Mouse (Mus musculus): ENCODE data around the gene Dcaf15. TPM values are rescaled to one million over a fixed set of nuclear protein-coding genes. Genes with fewer than 3 reads are reported as not detected.

Gene Dcaf15
- polyA plus RNA-seq, 1 experiment from 2014 or later = 14.5 TPM

- Histone ChIP-seq H3K9ac (ENCODE audit: low read length) (no peak overlapping the region), H3K4me2 (ENCODE audit: low read depth, low read length, severe bottlenecking) (no peak overlapping the region)
Observed at GRCm38 (mm10) chr8:84073230-84073976, 31.2 kb downstream of the Dcaf15 start.

DNA sequence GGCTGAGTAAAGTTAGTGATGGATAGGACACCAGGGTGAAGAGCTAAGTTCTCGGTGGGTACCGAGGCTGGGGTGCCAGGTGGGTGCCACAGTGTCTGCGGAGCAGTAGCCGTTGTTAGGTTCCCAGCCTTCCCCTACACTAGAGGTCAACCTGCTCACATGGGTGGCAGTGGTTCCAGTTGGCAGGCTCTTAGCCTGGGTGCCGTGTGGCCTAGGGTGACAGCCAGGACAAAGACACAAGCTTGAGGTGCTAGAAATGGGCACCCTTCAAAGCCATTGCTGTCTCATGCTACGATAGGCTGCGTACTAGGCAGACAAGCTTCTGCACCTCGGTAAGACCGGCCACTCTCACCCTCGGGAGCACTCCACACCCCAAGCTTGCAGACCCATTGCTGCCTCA lies 32.2 kb downstream of the Dcaf15 start:
- Histone ChIP-seq H3K9me3 (ENCODE audit: control insufficient read depth, low read length) (no peaks in the 10 kb centered on the region), H3K9ac (ENCODE audit: low read length) (no peak overlapping the region), H3K4me1 (replicated peaks; ENCODE audit: control insufficient read depth, insufficient read depth, low read length) (peaks cover 7% of the 10 kb centered on the region; the same call in 1 of the 2 replicates), H3K27ac (ENCODE audit: low read depth, low read length) (no peak overlapping the region), H3K4me2 (ENCODE audit: low read depth, low read length, severe bottlenecking) (no peak overlapping the region), H3K36me3 (ENCODE audit: control insufficient read depth, insufficient read depth, low read length) (no peaks in the 10 kb centered on the region), H3K4me3 (ENCODE audit: low read depth, low read length) (no peak overlapping the region), H3K27me3 (ENCODE audit: control insufficient read depth, insufficient read depth, low read length) (no peaks in the 10 kb centered on the region)
- ATAC-seq (replicated peaks; ENCODE audit: low FRiP score) (no peak), DNase-seq (ENCODE audit: low spot score) (no peak)
- WGBS = 89% methylated on average over 10 of the region's 10 CpGs

More at GRCm38 (mm10) chr8:84073230-84073976, 31.2 kb downstream of the Dcaf15 start:
- no peak for DNase-seq (ENCODE audit: low spot score)
- Histone ChIP-seq H3K27ac (ENCODE audit: low read depth, low read length) (no peak overlapping the region), H3K27me3 (ENCODE audit: control insufficient read depth, insufficient read depth, low read length) (no peaks in the 10 kb centered on the region), H3K4me3 (ENCODE audit: low read depth, low read length) (no peak overlapping the region), H3K4me1 (replicated peaks; ENCODE audit: control insufficient read depth, insufficient read depth, low read length) (peaks cover 4% of the 10 kb centered on the region; the same call in 1 of the 2 replicates), H3K9me3 (ENCODE audit: control insufficient read depth, low read length) (no peaks in the 10 kb centered on the region), H3K36me3 (ENCODE audit: control insufficient read depth, insufficient read depth, low read length) (no peaks in the 10 kb centered on the region)
- WGBS = 61% methylated on average over 10 of the region's 10 CpGs
- ATAC-seq (replicated peaks; ENCODE audit: low FRiP score) = no peak

DNA sequence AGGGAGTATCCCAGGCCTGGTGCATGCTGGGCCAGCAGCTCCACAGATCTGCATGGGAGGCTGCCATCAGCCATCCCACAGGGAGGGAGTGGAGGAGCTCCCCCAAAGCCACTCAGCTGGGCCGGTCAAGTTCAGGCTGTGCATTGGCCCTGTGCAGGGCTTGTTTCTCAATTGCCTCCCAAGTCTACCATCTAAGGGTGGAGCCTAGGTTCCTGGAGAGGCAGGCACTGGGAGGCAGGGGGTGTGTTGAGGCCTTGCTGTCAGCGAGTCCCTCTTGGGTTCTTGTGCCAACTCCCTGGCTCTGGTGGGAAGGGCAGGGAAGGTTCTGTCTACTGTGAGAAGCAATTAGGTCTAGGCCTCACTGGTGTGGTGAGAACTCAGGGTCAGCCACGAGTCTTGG lies 32.6 kb downstream of the Dcaf15 start:
- H3K36me3 ChIP-seq (ENCODE audit: control insufficient read depth, insufficient read depth, low read length) = no peaks in the 10 kb centered on the region
- ATAC-seq (replicated peaks; ENCODE audit: low FRiP score) = no peak
- no peak for DNase-seq (ENCODE audit: low spot score)
- no peaks in the 10 kb centered on the region for H3K9me3 ChIP-seq (ENCODE audit: control insufficient read depth, low read length)
- no peak overlapping the region for H3K27ac ChIP-seq (ENCODE audit: low read depth, low read length)
- H3K4me1 ChIP-seq (replicated peaks; ENCODE audit: control insufficient read depth, insufficient read depth, low read length) = peaks cover 7% of the 10 kb centered on the region; the same call in 1 of the 2 replicates
- H3K4me2 ChIP-seq (ENCODE audit: low read depth, low read length, severe bottlenecking) = no peak overlapping the region
- WGBS = 90% methylated on average over 3 of the region's 3 CpGs
- H3K27me3 ChIP-seq (ENCODE audit: control insufficient read depth, insufficient read depth, low read length) = no peaks in the 10 kb centered on the region
- no peak overlapping the region for H3K4me3 ChIP-seq (ENCODE audit: low read depth, low read length)
- no peak overlapping the region for H3K9ac ChIP-seq (ENCODE audit: low read length)

- no peak overlapping the region for H3K4me3 ChIP-seq (ENCODE audit: low read depth, low read length)
- H3K4me1 ChIP-seq (replicated peaks; ENCODE audit: control insufficient read depth, insufficient read depth, low read length) = peaks cover 7% of the 10 kb centered on the region; the same call in 1 of the 2 replicates
- no peak for DNase-seq (ENCODE audit: low spot score)
- ATAC-seq (replicated peaks; ENCODE audit: low FRiP score) = no peak
- H3K27ac ChIP-seq (ENCODE audit: low read depth, low read length) = no peak overlapping the region
- no peaks in the 10 kb centered on the region for H3K27me3 ChIP-seq (ENCODE audit: control insufficient read depth, insufficient read depth, low read length)
- H3K9ac ChIP-seq (ENCODE audit: low read length) = no peak overlapping the region
- 93% methylated on average over 2 of the region's 2 CpGs for WGBS
- no peaks in the 10 kb centered on the region for H3K9me3 ChIP-seq (ENCODE audit: control insufficient read depth, low read length)
- H3K4me2 ChIP-seq (ENCODE audit: low read depth, low read length, severe bottlenecking) = no peak overlapping the region
- H3K36me3 ChIP-seq (ENCODE audit: control insufficient read depth, insufficient read depth, low read length) = no peaks in the 10 kb centered on the region
Observed at GRCm38 (mm10) chr8:84070667-84071066, 33.9 kb downstream of the Dcaf15 start.

DNA sequence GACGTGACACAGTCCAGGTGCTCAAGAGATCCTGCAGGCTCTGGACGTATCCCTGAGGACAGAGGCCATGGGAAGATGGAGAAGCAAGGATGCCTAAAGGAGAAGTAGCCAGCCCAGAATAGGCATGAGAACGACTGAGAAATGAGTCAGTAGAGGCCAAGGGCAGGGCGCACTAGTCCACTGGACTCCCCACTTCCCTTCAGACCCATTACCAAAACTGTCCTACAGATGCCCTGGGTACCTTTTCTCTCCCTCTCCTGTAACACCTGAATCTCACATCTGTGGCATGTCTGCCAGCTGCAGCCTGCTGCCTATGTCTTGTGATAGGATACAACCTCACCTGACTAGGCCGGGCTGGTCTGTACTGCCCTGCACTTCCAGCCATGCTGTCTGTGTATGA lies 34.3 kb downstream of the Dcaf15 start:
- Histone ChIP-seq H3K4me3 (ENCODE audit: low read depth, low read length) (no peak overlapping the region), H3K27ac (ENCODE audit: low read depth, low read length) (no peak overlapping the region), H3K4me2 (ENCODE audit: low read depth, low read length, severe bottlenecking) (no peak overlapping the region), H3K9me3 (ENCODE audit: control insufficient read depth, low read length) (no peaks in the 10 kb centered on the region), H3K27me3 (ENCODE audit: control insufficient read depth, insufficient read depth, low read length) (no peaks in the 10 kb centered on the region), H3K4me1 (replicated peaks; ENCODE audit: control insufficient read depth, insufficient read depth, low read length) (peaks cover 7% of the 10 kb centered on the region; the same call in 1 of the 2 replicates), H3K36me3 (ENCODE audit: control insufficient read depth, insufficient read depth, low read length) (no peaks in the 10 kb centered on the region), H3K9ac (ENCODE audit: low read length) (no peak overlapping the region)
- WGBS = 91% methylated on average over 5 of the region's 5 CpGs
- ATAC-seq (replicated peaks; ENCODE audit: low FRiP score) (no peak), DNase-seq (ENCODE audit: low spot score) (no peak)

GRCm38 (mm10) chr8:84069750-84070149 lies 34.8 kb downstream of the Dcaf15 start:
- H3K36me3 ChIP-seq (ENCODE audit: control insufficient read depth, insufficient read depth, low read length) = no peaks in the 10 kb centered on the region
- H3K4me2 ChIP-seq (ENCODE audit: low read depth, low read length, severe bottlenecking) = no peak overlapping the region
- 73% methylated on average over 2 of the region's 2 CpGs for WGBS
- no peak overlapping the region for H3K4me3 ChIP-seq (ENCODE audit: low read depth, low read length)
- H3K9ac ChIP-seq (ENCODE audit: low read length) = no peak overlapping the region
- ATAC-seq (replicated peaks; ENCODE audit: low FRiP score) (no peak), DNase-seq (ENCODE audit: low spot score) (no peak)
- H3K4me1 ChIP-seq (replicated peaks; ENCODE audit: control insufficient read depth, insufficient read depth, low read length) = peaks cover 7% of the 10 kb centered on the region; the same call in 1 of the 2 replicates
- no peaks in the 10 kb centered on the region for H3K9me3 ChIP-seq (ENCODE audit: control insufficient read depth, low read length)
- H3K27me3 ChIP-seq (ENCODE audit: control insufficient read depth, insufficient read depth, low read length) = no peaks in the 10 kb centered on the region
- no peak overlapping the region for H3K27ac ChIP-seq (ENCODE audit: low read depth, low read length)

GRCm38 (mm10) chr8:84069169-84069568 lies 35.4 kb downstream of the Dcaf15 start:
- Histone ChIP-seq H3K36me3 (ENCODE audit: control insufficient read depth, insufficient read depth, low read length) (no peaks in the 10 kb centered on the region), H3K9me3 (ENCODE audit: control insufficient read depth, low read length) (no peaks in the 10 kb centered on the region), H3K4me2 (ENCODE audit: low read depth, low read length, severe bottlenecking) (no peak overlapping the region), H3K4me3 (ENCODE audit: low read depth, low read length) (no peak overlapping the region), H3K27me3 (ENCODE audit: control insufficient read depth, insufficient read depth, low read length) (no peaks in the 10 kb centered on the region), H3K4me1 (replicated peaks; ENCODE audit: control insufficient read depth, insufficient read depth, low read length) (peaks cover 7% of the 10 kb centered on the region; the same call in 1 of the 2 replicates), H3K27ac (ENCODE audit: low read depth, low read length) (no peak overlapping the region), H3K9ac (ENCODE audit: low read length) (no peak overlapping the region)
- DNase-seq (ENCODE audit: low spot score) = no peak
- ATAC-seq (replicated peaks; ENCODE audit: low FRiP score) = no peak
- WGBS = 36% methylated on average over 1 of the region's 1 CpGs

DNA sequence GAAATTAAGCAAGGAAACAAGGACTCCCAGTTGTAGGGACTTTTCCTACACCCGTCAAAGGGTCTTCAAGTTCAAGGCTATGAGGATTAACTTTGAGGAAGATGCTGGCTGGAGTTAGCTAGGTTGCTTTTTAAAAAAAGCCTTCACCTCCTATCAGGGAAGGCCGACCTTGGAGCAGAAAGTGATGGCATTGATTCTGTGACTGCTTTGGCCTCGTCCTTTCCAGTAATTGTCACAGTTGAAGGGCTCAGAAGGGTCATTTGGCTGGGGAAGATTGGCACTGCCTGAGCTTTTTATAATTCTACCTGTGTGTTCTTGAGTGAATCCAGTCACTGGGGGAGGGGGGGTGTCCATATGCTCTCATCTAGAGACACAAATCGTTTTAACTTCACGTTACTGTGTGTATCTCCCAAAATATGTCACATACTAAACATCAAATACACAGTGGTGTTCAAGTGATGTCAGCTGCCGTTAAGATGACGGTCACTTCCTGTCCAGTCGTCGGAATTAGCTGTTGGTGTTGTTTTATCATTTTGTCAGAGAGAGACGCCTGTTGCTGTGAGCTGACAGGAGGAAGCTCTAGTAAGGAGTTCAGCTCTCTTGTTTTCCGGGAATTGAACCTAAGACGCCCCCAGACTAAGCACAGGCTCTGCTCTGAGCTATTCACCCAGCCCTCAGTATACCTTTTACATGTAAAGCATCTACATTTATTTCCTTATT lies 36.1 kb downstream of the Dcaf15 start:
- peaks cover 7% of the 10 kb centered on the region; the same call in 1 of the 2 replicates for H3K4me1 ChIP-seq (replicated peaks; ENCODE audit: control insufficient read depth, insufficient read depth, low read length)
- no peak overlapping the region for H3K4me2 ChIP-seq (ENCODE audit: low read depth, low read length, severe bottlenecking)
- no peak overlapping the region for H3K27ac ChIP-seq (ENCODE audit: low read depth, low read length)
- H3K4me3 ChIP-seq (ENCODE audit: low read depth, low read length) = no peak overlapping the region
- no peak overlapping the region for H3K9ac ChIP-seq (ENCODE audit: low read length)
- 83% methylated on average over 12 of the region's 12 CpGs for WGBS
- no peaks in the 10 kb centered on the region for H3K27me3 ChIP-seq (ENCODE audit: control insufficient read depth, insufficient read depth, low read length)
- no peaks in the 10 kb centered on the region for H3K36me3 ChIP-seq (ENCODE audit: control insufficient read depth, insufficient read depth, low read length)
- ATAC-seq (replicated peaks; ENCODE audit: low FRiP score) = no peak
- H3K9me3 ChIP-seq (ENCODE audit: control insufficient read depth, low read length) = no peaks in the 10 kb centered on the region
- no peak for DNase-seq (ENCODE audit: low spot score)
